Mouse (Mus musculus): ENCODE results near the gene Gm6096. TPM values are rescaled to one million over a fixed set of nuclear protein-coding genes. Genes with fewer than 3 reads are reported as not detected.

The Gm6096 gene
- polyA plus RNA-seq, 1 experiment from 2014 or later, result 1.2 TPM

DNA sequence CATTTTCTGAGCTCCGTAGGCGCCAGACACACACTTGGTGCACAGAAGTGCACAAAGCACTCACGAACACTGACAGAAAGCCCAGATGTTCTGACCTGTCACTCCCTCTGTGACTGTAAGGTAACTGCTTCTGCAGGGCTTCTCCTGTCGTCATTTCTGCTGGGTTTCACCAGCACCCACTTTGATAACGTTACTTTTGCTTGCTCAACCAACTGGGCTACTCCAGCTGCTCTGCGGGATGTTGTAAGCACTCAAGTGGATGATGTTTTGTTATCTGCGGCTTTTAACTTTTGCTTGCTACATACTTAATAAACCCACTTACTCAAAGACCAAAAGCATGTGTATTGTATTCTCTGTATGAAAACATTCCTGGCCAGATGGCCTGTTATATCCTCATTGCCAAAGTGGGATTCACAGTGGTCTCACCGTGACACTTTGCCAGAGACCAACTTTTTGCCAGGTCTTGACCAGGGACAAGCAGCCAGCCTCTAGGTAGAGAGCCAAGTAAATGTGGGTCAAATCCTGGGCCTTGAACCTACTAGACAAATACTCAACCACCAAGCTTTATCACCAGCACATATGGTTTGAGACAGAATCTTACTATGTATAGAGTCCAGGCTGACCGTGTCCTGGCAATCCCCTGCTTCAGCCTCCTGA is 29.1 kb upstream of the Gm6096 start:
- Histone ChIP-seq H3K4me1 (ENCODE audit: control insufficient read depth, insufficient read depth, low read length) (no peaks in the 10 kb centered on the region), H3K4me2 (ENCODE audit: low read depth) (no peak overlapping the region), H3K9ac (ENCODE audit: low read length) (no peak overlapping the region), H3K36me3 (ENCODE audit: control insufficient read depth, insufficient read depth, low read length) (peaks cover 24% of the 10 kb centered on the region), H3K27ac (ENCODE audit: low read depth, low read length) (no peak overlapping the region), H3K27me3 (ENCODE audit: control insufficient read depth, insufficient read depth, low read length) (no peaks in the 10 kb centered on the region), H3K4me3 (ENCODE audit: low read depth, low read length) (no peak overlapping the region), H3K9me3 (ENCODE audit: control insufficient read depth, low read length) (no peaks in the 10 kb centered on the region)
- no peak for DNase-seq (ENCODE audit: low spot score)
- no peak for ATAC-seq (ENCODE audit: insufficient read depth, low FRiP score, low TSS enrichment)
- 93% methylated on average over 9 of the region's 9 CpGs for WGBS

DNA sequence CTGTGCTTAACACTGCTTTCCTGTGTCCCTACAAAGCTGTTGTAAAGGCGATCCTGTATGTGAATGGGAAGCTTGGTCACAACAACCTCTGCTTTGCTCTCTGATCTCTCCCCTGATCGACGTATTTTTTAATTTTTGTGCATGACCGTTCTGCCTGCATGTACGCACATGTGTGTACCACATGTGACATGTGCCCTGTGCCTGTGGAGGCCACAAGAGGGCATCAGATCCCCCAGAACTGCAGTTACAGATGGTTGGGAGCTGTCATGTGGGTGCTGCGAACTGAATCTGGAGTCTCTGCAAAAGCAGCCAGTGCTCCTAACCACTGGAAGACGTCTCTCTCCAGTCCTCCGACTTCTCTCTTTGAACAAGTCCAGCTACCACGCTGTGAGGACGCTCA is 28.5 kb upstream of the Gm6096 start:
- no peak overlapping the region for H3K27ac ChIP-seq (ENCODE audit: low read depth, low read length)
- 94% methylated on average over 10 of the region's 10 CpGs for WGBS
- H3K4me3 ChIP-seq (ENCODE audit: low read depth, low read length), result no peak overlapping the region
- no peak overlapping the region for H3K4me2 ChIP-seq (ENCODE audit: low read depth)
- no peak for DNase-seq (ENCODE audit: low spot score)
- H3K4me1 ChIP-seq (ENCODE audit: control insufficient read depth, insufficient read depth, low read length), result no peaks in the 10 kb centered on the region
- H3K9me3 ChIP-seq (ENCODE audit: control insufficient read depth, low read length), result no peaks in the 10 kb centered on the region
- no peaks in the 10 kb centered on the region for H3K27me3 ChIP-seq (ENCODE audit: control insufficient read depth, insufficient read depth, low read length)
- H3K36me3 ChIP-seq (ENCODE audit: control insufficient read depth, insufficient read depth, low read length), result peaks cover 24% of the 10 kb centered on the region
- no peak for ATAC-seq (ENCODE audit: insufficient read depth, low FRiP score, low TSS enrichment)
- H3K9ac ChIP-seq (ENCODE audit: low read length), result no peak overlapping the region

DNA sequence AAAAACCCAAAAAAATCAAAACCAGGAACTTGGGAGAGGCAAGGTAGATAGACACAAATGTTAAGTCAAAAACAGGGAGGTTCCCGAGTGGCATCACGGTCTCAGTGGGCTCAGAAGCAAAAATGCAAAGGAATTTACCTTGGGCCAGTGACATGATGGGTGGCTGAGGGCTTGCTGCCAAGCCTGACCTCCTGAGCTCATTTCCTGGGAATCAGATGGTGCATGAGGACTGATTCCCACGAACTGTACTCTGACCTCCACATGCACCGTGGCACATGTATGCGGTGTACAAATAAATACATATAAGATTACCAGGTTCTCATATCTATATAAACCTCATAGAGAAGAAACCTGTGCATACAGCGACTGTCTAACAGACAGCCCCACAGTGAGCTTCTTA is 26.5 kb upstream of the Gm6096 start:
- ATAC-seq (ENCODE audit: insufficient read depth, low FRiP score, low TSS enrichment) (no peak), DNase-seq (ENCODE audit: low spot score) (no peak)
- WGBS, result 90% methylated on average over 6 of the region's 6 CpGs
- Histone ChIP-seq H3K36me3 (ENCODE audit: control insufficient read depth, insufficient read depth, low read length) (peaks cover 24% of the 10 kb centered on the region), H3K9me3 (ENCODE audit: control insufficient read depth, low read length) (no peaks in the 10 kb centered on the region), H3K4me3 (ENCODE audit: low read depth, low read length) (no peak overlapping the region), H3K4me2 (ENCODE audit: low read depth) (no peak overlapping the region), H3K27ac (ENCODE audit: low read depth, low read length) (no peak overlapping the region), H3K27me3 (ENCODE audit: control insufficient read depth, insufficient read depth, low read length) (no peaks in the 10 kb centered on the region), H3K4me1 (ENCODE audit: control insufficient read depth, insufficient read depth, low read length) (0 out of 2 replicates have a peak, but pooled peaks cover 4% of the 10 kb centered on the region), H3K9ac (ENCODE audit: low read length) (no peak overlapping the region)

DNA sequence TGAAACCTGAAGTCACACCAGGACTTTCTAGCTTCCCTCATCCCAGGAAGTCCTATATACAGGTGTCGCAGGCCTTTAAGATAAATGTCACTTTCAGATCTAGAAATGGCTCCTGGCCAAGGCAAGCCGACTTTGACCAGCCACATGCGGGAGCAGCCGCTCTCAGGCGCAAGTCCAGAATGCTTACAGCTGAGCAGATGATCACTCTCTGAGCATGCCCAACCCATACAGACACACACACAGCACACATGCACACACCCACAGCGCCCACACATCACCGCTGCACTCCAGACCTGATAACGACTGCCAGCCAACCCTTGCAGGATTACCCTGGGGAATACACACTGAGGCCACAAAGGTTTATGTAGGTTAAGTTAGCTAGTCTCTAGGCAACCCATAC is 24.8 kb upstream of the Gm6096 start:
- no peak for ATAC-seq (ENCODE audit: insufficient read depth, low FRiP score, low TSS enrichment)
- 89% methylated on average over 8 of the region's 8 CpGs for WGBS
- peaks cover 18% of the 10 kb centered on the region; the same call in 1 of the 2 replicates for H3K36me3 ChIP-seq (ENCODE audit: control insufficient read depth, insufficient read depth, low read length)

DNA sequence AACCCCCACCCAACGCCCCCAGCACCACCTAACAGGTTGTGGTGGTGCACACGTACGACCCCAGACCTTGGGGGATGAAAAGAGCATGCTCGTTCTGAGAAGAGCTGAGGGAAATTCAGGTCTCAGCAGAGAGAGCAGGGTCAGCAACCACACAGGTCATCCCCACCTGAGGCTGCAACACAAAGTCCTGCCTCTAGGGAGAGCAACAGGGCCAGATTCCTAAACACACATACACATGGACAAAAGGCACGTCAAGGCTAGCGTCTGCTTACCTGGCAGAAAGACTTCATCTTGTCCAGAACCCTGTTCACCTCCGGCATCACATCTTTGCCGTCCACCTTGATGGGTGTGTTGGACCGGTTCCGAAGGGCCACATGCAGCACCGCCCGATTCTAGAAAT is 24.0 kb upstream of the Gm6096 start:
- Histone ChIP-seq H3K9me3 (ENCODE audit: control insufficient read depth, low read length) (no peaks in the 10 kb centered on the region), H3K36me3 (ENCODE audit: control insufficient read depth, insufficient read depth, low read length) (peaks cover 16% of the 10 kb centered on the region; the same call in 1 of the 2 replicates), H3K9ac (ENCODE audit: low read length) (no peak overlapping the region), H3K27me3 (ENCODE audit: control insufficient read depth, insufficient read depth, low read length) (no peaks in the 10 kb centered on the region), H3K4me2 (ENCODE audit: low read depth) (no peak overlapping the region), H3K4me3 (ENCODE audit: low read depth, low read length) (no peak overlapping the region), H3K4me1 (ENCODE audit: control insufficient read depth, insufficient read depth, low read length) (0 out of 2 replicates have a peak, but pooled peaks cover 6% of the 10 kb centered on the region), H3K27ac (ENCODE audit: low read depth, low read length) (no peak overlapping the region)
- WGBS, result 92% methylated on average over 12 of the region's 12 CpGs
- DNase-seq (ENCODE audit: low spot score), result no peak
- ATAC-seq (ENCODE audit: insufficient read depth, low FRiP score, low TSS enrichment), result no peak

More for the DNA sequence above, 24.8 kb upstream of the Gm6096 start:
- Histone ChIP-seq H3K4me3 (ENCODE audit: low read depth, low read length) (no peak overlapping the region), H3K9me3 (ENCODE audit: control insufficient read depth, low read length) (no peaks in the 10 kb centered on the region), H3K27ac (ENCODE audit: low read depth, low read length) (no peak overlapping the region), H3K27me3 (ENCODE audit: control insufficient read depth, insufficient read depth, low read length) (no peaks in the 10 kb centered on the region), H3K9ac (ENCODE audit: low read length) (no peak overlapping the region), H3K4me1 (ENCODE audit: control insufficient read depth, insufficient read depth, low read length) (0 out of 2 replicates have a peak, but pooled peaks cover 6% of the 10 kb centered on the region), H3K4me2 (ENCODE audit: low read depth) (no peak overlapping the region)
- DNase-seq (ENCODE audit: low spot score), result no peak

DNA sequence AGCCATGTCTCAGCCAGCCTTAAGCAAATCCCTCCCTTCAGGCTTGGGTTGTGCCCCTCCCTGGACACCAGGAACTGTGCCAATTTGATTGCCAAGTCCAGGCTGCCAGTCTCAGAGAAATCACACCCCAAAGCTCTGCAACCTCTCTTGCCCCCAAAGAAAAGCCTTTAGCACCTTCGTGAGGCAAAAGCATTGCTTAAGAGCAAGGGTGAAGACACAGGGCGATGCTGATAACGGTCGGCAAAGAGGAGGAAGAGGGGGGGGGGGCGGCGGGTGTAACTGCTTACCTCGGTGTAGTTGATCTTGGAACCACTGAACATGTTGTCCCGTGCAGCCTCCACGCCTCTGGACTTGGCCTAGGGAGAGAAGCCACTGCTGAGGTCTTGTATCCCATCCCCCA is 22.2 kb upstream of the Gm6096 start:
- Histone ChIP-seq H3K9me3 (ENCODE audit: control insufficient read depth, low read length) (no peaks in the 10 kb centered on the region), H3K36me3 (ENCODE audit: control insufficient read depth, insufficient read depth, low read length) (peaks cover 9% of the 10 kb centered on the region; the same call in 1 of the 2 replicates), H3K9ac (ENCODE audit: low read length) (no peak overlapping the region; the same call in 1 of the 2 replicates), H3K27me3 (ENCODE audit: control insufficient read depth, insufficient read depth, low read length) (no peaks in the 10 kb centered on the region), H3K27ac (ENCODE audit: low read depth, low read length) (no peak overlapping the region), H3K4me1 (ENCODE audit: control insufficient read depth, insufficient read depth, low read length) (0 out of 2 replicates have a peak, but pooled peaks cover 6% of the 10 kb centered on the region), H3K4me3 (ENCODE audit: low read depth, low read length) (peak overlapping the region; percentile 61), H3K4me2 (ENCODE audit: low read depth) (peak overlapping the region; percentile 75)
- 64% methylated on average over 7 of the region's 9 CpGs for WGBS
- no peak for DNase-seq (ENCODE audit: low spot score)
- ATAC-seq (ENCODE audit: insufficient read depth, low FRiP score, low TSS enrichment), result no peak

DNA sequence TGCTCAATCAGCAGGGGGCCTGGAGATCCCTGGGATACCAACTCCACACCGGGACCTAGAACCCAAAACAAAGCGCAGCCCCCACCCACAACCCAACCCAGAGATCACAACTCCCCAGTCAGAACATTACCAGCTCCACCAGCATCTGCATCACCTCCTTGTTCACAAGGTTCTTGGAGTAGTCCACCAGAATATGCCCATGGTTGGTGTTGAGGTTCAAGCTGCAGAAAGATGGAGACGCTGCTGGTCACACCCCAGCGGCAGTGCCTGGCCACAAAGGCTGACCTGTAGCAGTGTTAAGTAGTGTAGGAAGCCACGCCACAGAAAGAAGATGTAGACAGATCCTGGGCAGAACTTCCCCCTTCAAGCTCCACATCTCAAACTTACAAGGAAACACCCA is 21.7 kb upstream of the Gm6096 start:
- H3K9me3 ChIP-seq (ENCODE audit: control insufficient read depth, low read length), result no peaks in the 10 kb centered on the region
- DNase-seq (ENCODE audit: low spot score) (no peak), ATAC-seq (ENCODE audit: insufficient read depth, low FRiP score, low TSS enrichment) (no peak)
- 0 out of 2 replicates have a peak, but pooled peaks cover 6% of the 10 kb centered on the region for H3K4me1 ChIP-seq (ENCODE audit: control insufficient read depth, insufficient read depth, low read length)
- H3K4me2 ChIP-seq (ENCODE audit: low read depth), result peak overlapping the region; percentile 75
- no peaks in the 10 kb centered on the region for H3K27me3 ChIP-seq (ENCODE audit: control insufficient read depth, insufficient read depth, low read length)
- WGBS, result 18% methylated on average over 5 of the region's 5 CpGs
- peaks cover 7% of the 10 kb centered on the region; the same call in 1 of the 2 replicates for H3K36me3 ChIP-seq (ENCODE audit: control insufficient read depth, insufficient read depth, low read length)
- peak overlapping the region; percentile 61 for H3K4me3 ChIP-seq (ENCODE audit: low read depth, low read length)
- no peak overlapping the region for H3K27ac ChIP-seq (ENCODE audit: low read depth, low read length)
- peak overlapping the region; percentile 70 for H3K9ac ChIP-seq (ENCODE audit: low read length)

DNA sequence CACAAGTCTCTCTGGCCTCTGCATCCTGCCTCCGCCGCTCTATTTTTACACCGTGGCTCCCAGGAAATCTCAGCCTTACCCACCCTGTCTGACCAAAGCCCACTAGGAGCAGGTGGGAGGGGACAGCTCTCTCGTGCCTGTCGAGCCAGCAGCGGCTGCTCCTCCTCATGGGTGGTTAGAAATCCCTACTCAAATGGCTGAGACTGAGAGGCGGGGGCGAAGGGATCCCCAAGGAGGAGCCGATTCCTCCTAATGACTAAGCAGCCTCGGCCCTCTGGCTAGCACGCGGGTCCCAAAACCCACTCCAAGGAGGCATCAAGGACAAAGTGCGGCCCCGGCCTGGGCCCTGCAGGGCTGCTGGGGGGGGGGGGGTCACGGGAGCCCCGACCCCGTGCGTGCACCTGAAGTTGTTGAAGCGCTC is 21.1 kb upstream of the Gm6096 start:
- H3K4me2 ChIP-seq (ENCODE audit: low read depth), result peak overlapping the region; percentile 75

DNA sequence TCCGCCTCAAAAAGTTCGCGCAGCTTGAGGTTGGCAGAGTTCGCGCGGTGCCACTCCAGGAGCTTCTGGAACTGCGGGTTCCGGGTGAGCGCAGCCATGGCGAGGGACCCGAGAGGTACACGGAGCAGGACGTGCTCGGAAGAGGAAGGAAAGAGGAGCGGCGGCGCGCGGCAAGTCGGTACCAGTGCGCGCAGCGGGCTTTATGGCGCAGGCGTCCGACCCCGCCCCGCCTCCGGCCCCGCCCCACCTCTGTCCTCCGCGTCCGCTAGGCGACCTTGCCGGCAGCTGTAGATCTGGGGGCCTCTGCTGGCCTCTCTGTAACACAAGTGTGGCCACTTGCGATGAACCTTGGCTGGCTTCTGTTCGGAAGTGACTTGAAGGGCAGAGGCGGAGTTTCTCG is 20.7 kb upstream of the Gm6096 start, which contains the start of gene Gpi1:
TSS of gene Gpi1 (minus strand) at position 221 of the 400 bp plus-strand sequence.
- 0 out of 2 replicates have a peak, but pooled peaks cover 6% of the 10 kb centered on the region for H3K4me1 ChIP-seq (ENCODE audit: control insufficient read depth, insufficient read depth, low read length)
- ATAC-seq (ENCODE audit: insufficient read depth, low FRiP score, low TSS enrichment), result peak; percentile 76

More for the DNA sequence above, 21.1 kb upstream of the Gm6096 start:
- 0 out of 2 replicates have a peak overlapping the region, but pooled peaks have one; percentile 54 for H3K27ac ChIP-seq (ENCODE audit: low read depth, low read length)
- H3K27me3 ChIP-seq (ENCODE audit: control insufficient read depth, insufficient read depth, low read length), result no peaks in the 10 kb centered on the region
- peak overlapping the region; percentile 70 for H3K9ac ChIP-seq (ENCODE audit: low read length)
- peaks cover 6% of the 10 kb centered on the region; the same call in 1 of the 2 replicates for H3K36me3 ChIP-seq (ENCODE audit: control insufficient read depth, insufficient read depth, low read length)
- no peaks in the 10 kb centered on the region for H3K9me3 ChIP-seq (ENCODE audit: control insufficient read depth, low read length)
- peak overlapping the region; percentile 61 for H3K4me3 ChIP-seq (ENCODE audit: low read depth, low read length)
- ATAC-seq (ENCODE audit: insufficient read depth, low FRiP score, low TSS enrichment) (peak; percentile 28), DNase-seq (ENCODE audit: low spot score) (peak; percentile 66)
- 0 out of 2 replicates have a peak, but pooled peaks cover 6% of the 10 kb centered on the region for H3K4me1 ChIP-seq (ENCODE audit: control insufficient read depth, insufficient read depth, low read length)
- WGBS, result under 1% methylated on average over 18 of the region's 19 CpGs

More for the DNA sequence above, 20.7 kb upstream of the Gm6096 start, which contains the start of gene Gpi1:
- DNase-seq (ENCODE audit: low spot score), result peak; percentile 93
- H3K27me3 ChIP-seq (ENCODE audit: control insufficient read depth, insufficient read depth, low read length), result no peaks in the 10 kb centered on the region
- peaks cover 6% of the 10 kb centered on the region; the same call in 1 of the 2 replicates for H3K36me3 ChIP-seq (ENCODE audit: control insufficient read depth, insufficient read depth, low read length)
- peak within 1 kb of the TSS; percentile 70 for H3K9ac ChIP-seq (ENCODE audit: low read length)
- WGBS, result under 1% methylated on average over 39 of the region's 39 CpGs
- no peaks in the 10 kb centered on the region for H3K9me3 ChIP-seq (ENCODE audit: control insufficient read depth, low read length)
- peak within 1 kb of the TSS; percentile 61 for H3K4me3 ChIP-seq (ENCODE audit: low read depth, low read length)
- H3K4me2 ChIP-seq (ENCODE audit: low read depth), result peak within 1 kb of the TSS; percentile 75
- 0 out of 2 replicates have a peak within 1 kb of the TSS, but pooled peaks have one; percentile 54 for H3K27ac ChIP-seq (ENCODE audit: low read depth, low read length)

Measured in neural tube, embryonic 11.5 days (tissue).